Mouse (Mus musculus) cerebellum, adult (tissue): ENCODE measurements around the gene Ankrd63.
A peak's percentile ranks its signal among the peaks of the same experiment; 100 is the strongest.
"Not testable (repeated sequence)": the region's sequence is repeated elsewhere in the genome, so short reads cannot be mapped to it uniquely, and the experiment has no call there.

Source experiments
- ATAC-seq: cut with Nextera tagmentation; 2 replicates; pipeline ENCODE4 v1.9.2; 2017; ENCODE audit warnings: mild to moderate bottlenecking, moderate library complexity, mixed read lengths; ENCODE audit not compliant: insufficient number of reproducible peaks, low FRiP score, low TSS enrichment

The Ankrd63 gene

GRCm38 (mm10) chr2:118663804-118664766 lies 39.7 kb downstream of the Ankrd63 start:
- ATAC-seq, result no peak

DNA sequence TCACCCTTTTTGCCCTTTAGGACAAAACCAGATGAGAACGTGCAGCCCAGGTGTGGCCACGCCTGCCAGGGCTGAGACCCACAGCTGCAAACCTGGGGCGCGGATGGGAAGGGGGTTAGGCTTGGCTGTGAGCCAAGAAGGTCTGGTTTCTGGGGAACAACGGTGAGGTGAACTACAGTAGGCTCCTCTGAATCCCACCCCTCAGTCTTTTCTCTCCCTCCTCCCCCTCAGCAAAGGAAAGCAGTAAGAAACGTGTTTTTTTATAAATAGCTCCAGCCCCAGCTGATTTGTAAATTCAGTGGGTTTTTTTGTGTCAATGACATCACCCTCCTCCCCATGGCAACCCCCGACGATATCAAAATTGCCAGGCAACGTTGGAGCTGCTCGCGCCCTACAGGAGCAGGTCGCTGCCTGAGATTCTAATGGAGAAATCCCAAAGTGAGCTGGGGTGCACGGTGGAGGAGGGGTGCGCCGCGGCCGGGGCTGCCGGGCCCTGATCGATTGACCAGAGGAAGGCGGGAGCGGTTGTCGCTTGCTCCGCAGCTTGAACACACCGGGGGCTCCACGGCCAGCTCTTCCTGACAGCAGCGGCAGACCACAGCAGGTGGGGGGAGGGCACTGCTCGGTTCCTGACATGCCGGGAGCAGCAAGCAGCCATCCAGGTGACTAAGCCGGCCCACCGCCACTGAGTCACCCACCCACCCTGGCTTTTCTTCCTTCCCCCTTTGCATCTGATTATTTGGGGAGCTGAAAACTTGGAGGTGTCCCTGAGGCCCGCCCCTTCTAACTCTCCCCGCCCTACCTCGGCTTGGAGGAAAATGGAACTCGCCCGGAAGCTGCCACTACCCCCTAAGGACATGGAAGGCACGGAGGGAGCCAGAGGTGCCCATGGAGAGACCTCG lies 40.6 kb downstream of the Ankrd63 start, which contains the start of gene Pak6:
TSS of gene Pak6 (plus strand) at position 402 of the 902 bp plus-strand sequence.
- ATAC-seq, result no peak

GRCm38 (mm10) chr2:118661891-118662290 lies 41.9 kb downstream of the Ankrd63 start:
- ATAC-seq, result no peak

GRCm38 (mm10) chr2:118659998-118660452 lies 43.7 kb downstream of the Ankrd63 start:
- peak; percentile 69 for ATAC-seq

DNA sequence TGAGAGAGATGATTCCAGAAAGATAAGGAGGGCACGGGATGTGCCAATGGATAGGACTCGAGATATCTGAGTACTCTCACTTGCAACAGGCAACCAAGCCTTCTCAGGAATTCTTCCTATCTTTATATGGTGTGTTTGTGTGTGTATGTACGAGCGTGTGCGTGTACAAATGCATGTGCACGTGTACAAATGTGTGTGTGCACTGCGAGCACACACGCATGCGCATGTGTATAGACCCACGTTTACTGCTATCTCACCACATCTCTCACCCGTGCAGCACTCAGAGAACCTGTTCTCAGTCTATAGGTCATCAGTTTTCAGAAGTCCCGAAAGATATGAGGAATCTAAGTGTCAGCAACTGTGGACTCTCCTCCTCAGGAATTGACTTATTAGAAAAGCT lies 44.3 kb downstream of the Ankrd63 start:
- ATAC-seq, result 0 out of 2 replicates have a peak, but pooled peaks have one; percentile 5

DNA sequence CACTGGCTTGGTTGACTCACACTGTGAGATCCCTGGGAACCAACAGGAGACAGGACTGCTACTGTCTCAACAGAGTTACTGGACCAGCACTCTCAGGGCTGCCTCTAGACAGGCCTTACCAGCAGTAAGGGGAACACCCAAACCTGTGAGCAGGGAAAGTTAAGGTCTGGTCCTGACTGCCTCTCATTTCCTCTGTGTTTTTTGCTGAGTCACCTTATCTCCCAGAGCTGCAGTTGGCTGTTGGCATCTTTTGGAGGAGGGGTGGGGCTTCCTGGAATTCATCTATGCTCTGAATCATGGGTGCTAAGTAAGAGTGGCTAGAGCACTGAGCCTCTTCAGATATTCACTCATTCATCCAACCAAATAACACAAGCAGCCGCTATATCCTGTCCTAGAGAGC lies 44.7 kb downstream of the Ankrd63 start:
- ATAC-seq, result no peak

DNA sequence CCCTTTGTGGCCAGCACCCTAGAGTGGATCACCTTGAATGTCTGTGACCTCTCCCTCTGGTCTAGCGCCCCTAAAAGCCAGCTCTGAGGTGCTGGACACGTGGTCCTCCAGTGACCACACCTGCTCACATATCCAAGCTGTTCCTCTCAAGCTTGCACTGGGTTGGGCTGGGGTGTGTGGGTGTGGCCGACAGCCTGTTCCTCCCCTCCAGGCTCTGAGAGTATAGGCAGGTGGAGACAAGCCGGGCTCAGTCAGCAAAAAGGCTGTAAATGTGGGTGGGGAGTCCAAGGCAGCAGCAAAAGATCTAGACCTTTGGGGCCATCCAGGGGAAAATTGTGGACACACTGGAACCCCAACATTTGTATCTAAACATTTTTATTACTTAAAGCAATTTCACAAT lies 45.3 kb downstream of the Ankrd63 start:
- ATAC-seq, result no peak

GRCm38 (mm10) chr2:118656688-118657281 lies 47.0 kb downstream of the Ankrd63 start:
- ATAC-seq, result no peak

DNA sequence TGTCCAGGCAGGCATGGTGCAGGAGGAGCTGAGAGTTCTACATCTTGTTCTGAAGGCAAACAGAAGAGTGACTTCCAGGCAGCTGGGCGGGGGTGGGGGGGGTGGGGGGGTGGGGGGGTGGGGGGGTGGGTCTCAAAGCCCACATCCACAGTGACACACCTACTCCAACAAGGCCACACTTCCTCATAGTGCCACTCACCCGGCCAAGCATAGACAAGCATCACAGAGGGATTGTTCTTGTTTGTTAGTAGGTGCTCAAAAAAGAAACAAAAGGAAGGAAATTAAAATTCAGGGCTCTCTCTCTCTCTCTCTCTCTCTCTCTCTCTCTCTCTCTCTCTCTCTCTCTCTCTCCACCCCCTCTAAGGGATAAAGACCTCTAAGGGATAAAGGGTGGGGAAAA lies 53.1 kb downstream of the Ankrd63 start:
- ATAC-seq, result not testable (repeated sequence)
